Mouse (Mus musculus): Measurements from ENCODE around the gene Naa15. TPM values are rescaled to one million over a fixed set of nuclear protein-coding genes. Genes with fewer than 3 reads are reported as not detected.
A peak's percentile ranks its signal among the peaks of the same experiment; 100 is the strongest.
"Not testable (repeated sequence)": the region's sequence is repeated elsewhere in the genome, so short reads cannot be mapped to it uniquely, and the experiment has no call there.

Naa15 gene
- polyA plus RNA-seq, 1 experiment = 105 TPM

- H3K4me1 ChIP-seq (ENCODE audit: control insufficient read depth, insufficient read depth, low read length) = peaks cover 8% of the 10 kb centered on the region; the same call in 1 of the 2 replicates
- no peak overlapping the region for H3K27ac ChIP-seq (ENCODE audit: insufficient read depth, low read length)
- TF ChIP-seq POLR2A (IDR thresholded peaks at IDR 0.05; ENCODE audit: low read depth, low read length) (no peak), CTCF (IDR thresholded peaks at IDR 0.05; ENCODE audit: borderline replicate concordance, insufficient read depth, low read length) (no peak)
- no peak overlapping the region for H3K4me3 ChIP-seq (ENCODE audit: insufficient read depth, low read length)
Observed at GRCm38 (mm10) chr3:51421921-51422320, 7.0 kb downstream of the Naa15 start.

DNA sequence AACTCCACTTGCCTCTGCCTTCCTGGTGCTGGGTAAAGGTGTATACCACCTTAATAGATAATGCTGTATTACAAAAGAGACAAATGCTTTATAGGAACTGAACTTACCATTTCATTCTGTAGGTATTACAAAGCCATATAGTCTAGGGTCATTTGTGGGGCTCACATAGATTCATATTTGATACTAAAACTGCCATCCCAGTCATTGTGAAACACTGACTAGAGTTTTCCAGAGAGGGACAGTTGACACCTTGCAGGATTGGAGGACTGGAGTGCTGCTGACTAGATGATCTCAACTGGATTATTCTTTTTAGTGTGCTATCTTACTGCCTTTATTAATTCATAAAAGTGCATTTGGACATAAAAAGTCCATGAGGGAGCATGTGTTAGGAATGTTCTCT is 10.4 kb downstream of the Naa15 start:
- TF ChIP-seq CTCF (IDR thresholded peaks at IDR 0.05; ENCODE audit: borderline replicate concordance, insufficient read depth, low read length) = no peak
- TF ChIP-seq POLR2A (IDR thresholded peaks at IDR 0.05; ENCODE audit: low read depth, low read length) = no peak
- H3K4me1 ChIP-seq (ENCODE audit: control insufficient read depth, insufficient read depth, low read length) = peaks cover 3% of the 10 kb centered on the region; the same call in 1 of the 2 replicates
- H3K4me3 ChIP-seq (ENCODE audit: insufficient read depth, low read length) = no peak overlapping the region
- no peak overlapping the region for H3K27ac ChIP-seq (ENCODE audit: insufficient read depth, low read length)

DNA sequence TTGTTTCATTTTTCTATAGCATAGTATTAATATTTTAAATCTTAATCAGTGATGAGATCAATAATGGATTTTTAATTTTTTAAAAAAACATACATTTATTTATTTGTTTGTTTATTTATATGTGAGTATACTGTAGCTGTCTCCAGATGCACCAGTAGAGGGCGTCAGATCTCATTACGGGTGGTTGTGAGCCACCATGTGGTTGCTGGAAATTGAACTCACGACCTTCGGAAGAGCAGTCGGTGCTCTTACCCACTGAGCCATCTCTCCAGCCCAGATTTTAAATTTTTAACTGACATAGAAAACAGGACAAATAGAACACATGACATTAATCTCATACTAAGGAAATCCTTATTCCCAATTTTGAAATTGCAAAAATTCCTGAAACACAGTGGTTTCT is 19.4 kb downstream of the Naa15 start:
- not testable (repeated sequence) for H3K27ac ChIP-seq (ENCODE audit: insufficient read depth, low read length); H3K4me1 ChIP-seq (ENCODE audit: control insufficient read depth, insufficient read depth, low read length); H3K4me3 ChIP-seq (ENCODE audit: insufficient read depth, low read length)

DNA sequence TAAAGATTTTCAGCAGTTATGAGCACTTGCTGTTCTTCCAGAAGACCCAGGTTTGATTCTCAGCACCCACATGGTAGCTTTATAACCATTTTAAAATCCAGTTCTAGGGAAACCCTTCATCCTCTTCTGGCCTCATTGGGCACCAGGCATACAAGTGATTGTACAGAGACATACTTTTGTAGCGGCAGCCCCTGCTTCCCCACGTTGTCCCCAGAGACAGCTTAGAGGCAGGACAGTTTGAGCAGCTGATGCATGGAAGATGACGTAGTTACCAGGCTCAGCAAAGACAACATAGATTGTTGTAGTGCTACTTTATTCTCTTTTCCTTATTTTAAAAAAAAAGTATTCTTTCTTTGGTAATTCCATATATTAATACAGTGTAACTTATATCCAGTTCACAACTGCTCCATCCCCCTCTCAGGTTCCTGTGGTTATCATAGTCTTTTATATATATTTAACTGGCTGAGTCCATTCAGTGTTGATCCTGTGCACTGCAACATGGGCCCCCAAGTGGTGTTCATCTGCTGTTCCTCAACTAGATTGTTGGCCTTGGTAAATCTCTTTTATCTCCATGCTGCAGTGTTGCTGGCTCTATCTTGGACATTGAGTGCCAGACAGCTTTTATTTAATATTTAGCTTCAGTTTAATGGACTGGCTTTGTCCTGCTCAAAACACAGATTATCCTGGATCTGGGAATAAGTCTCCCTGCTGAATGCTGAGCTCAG is 20.1 kb downstream of the Naa15 start:
- Histone ChIP-seq H3K27ac (ENCODE audit: insufficient read depth, low read length) (no peak overlapping the region), H3K4me1 (ENCODE audit: control insufficient read depth, insufficient read depth, low read length) (no peaks in the 10 kb centered on the region; the same call in 1 of the 2 replicates), H3K4me3 (ENCODE audit: insufficient read depth, low read length) (no peak overlapping the region)
- TF ChIP-seq POLR2A (IDR thresholded peaks at IDR 0.05; ENCODE audit: low read depth, low read length) = no peak
- TF ChIP-seq CTCF (IDR thresholded peaks at IDR 0.05; ENCODE audit: borderline replicate concordance, insufficient read depth, low read length) = no peak

DNA sequence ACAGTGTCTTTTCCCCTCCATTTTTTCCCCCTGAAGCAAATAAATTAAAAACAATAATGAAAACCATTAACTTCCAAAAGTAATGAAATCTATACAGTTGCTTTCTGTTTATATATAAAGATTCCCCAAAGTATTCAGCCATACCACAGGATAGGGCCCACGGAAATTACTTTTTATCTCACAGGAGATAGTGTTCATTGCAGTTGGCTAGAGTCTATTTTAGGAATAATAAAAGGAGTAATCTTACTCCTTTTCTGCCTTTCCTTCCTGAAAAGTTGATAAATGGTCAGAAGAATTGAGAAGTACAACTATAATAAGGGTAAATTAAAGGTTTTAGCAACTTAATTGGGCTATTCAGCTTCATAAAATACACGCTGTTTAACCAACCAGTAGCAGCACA is 53.6 kb downstream of the Naa15 start:
- no peak overlapping the region for H3K27ac ChIP-seq (ENCODE audit: insufficient read depth, low read length)
- no peaks in the 10 kb centered on the region for H3K4me1 ChIP-seq (ENCODE audit: control insufficient read depth, insufficient read depth, low read length)
- H3K4me3 ChIP-seq (ENCODE audit: insufficient read depth, low read length) = no peak overlapping the region
- TF ChIP-seq POLR2A (IDR thresholded peaks at IDR 0.05; ENCODE audit: low read depth, low read length) = no peak

GRCm38 (mm10) chr3:51475706-51476105 is 60.8 kb downstream of the Naa15 start:
- Histone ChIP-seq H3K4me1 (ENCODE audit: control insufficient read depth, insufficient read depth, low read length) (no peaks in the 10 kb centered on the region), H3K4me3 (ENCODE audit: insufficient read depth, low read length) (no peak overlapping the region), H3K27ac (ENCODE audit: insufficient read depth, low read length) (no peak overlapping the region)
- no peak for TF ChIP-seq CTCF (IDR thresholded peaks at IDR 0.05; ENCODE audit: borderline replicate concordance, insufficient read depth, low read length)
- no peak for TF ChIP-seq POLR2A (IDR thresholded peaks at IDR 0.05; ENCODE audit: low read depth, low read length)

DNA sequence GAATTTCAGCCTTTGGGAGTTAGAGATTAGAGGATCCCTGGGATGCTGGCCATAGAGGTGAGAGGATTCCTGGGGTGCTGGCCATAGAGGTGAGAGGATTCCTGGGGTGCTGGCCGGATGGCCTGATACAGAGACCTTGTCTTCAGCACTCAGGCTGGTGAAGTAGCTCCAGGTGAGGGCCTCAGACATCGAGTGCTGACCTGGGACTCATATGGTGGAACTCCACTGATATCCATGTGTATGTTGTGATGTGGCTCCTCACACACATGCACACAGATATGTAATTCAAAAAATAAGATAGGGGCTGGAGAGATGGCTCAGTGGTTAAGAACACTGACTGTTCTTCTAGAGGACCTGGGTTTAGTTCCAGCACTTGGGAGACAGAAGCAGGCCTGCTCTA is 64.9 kb downstream of the Naa15 start:
- peaks cover 5% of the 10 kb centered on the region; the same call in 1 of the 2 replicates for H3K4me1 ChIP-seq (ENCODE audit: control insufficient read depth, insufficient read depth, low read length)
- no peak overlapping the region for H3K4me3 ChIP-seq (ENCODE audit: insufficient read depth, low read length)
- no peak overlapping the region for H3K27ac ChIP-seq (ENCODE audit: insufficient read depth, low read length)
- TF ChIP-seq CTCF (IDR thresholded peaks at IDR 0.05; ENCODE audit: borderline replicate concordance, insufficient read depth, low read length) (no peak), POLR2A (IDR thresholded peaks at IDR 0.05; ENCODE audit: low read depth, low read length) (no peak)

- no peak overlapping the region for H3K27ac ChIP-seq (ENCODE audit: insufficient read depth, low read length)
- no peak for TF ChIP-seq CTCF (IDR thresholded peaks at IDR 0.05; ENCODE audit: borderline replicate concordance, insufficient read depth, low read length)
- H3K4me1 ChIP-seq (ENCODE audit: control insufficient read depth, insufficient read depth, low read length) = peaks cover 5% of the 10 kb centered on the region; the same call in 1 of the 2 replicates
- no peak overlapping the region for H3K4me3 ChIP-seq (ENCODE audit: insufficient read depth, low read length)
Observed at GRCm38 (mm10) chr3:51481059-51481458, 66.1 kb downstream of the Naa15 start.

DNA sequence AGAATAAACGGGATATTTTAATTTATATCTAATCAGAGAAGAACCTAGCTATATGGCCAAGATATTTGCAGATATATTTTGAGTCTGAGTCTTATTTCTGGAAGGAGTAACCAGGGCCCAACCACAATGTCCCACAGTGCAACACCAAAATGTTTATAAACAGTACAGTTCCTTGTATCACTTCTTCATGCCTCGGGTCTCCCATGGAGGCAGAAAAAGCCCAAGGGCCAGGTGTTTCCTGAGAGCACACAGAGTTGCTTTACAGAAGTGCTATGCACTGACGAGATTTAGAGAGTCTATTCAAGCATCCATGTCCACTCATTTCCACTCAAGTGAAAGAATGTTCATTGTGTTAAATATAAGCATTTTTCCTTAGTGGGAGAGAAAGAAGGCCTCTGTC is 66.9 kb downstream of the Naa15 start:
- Histone ChIP-seq H3K27ac (ENCODE audit: insufficient read depth, low read length) (peak overlapping the region; percentile 16; the same call in 1 of the 2 replicates), H3K4me1 (ENCODE audit: control insufficient read depth, insufficient read depth, low read length) (peaks cover 5% of the 10 kb centered on the region; the same call in 1 of the 2 replicates), H3K4me3 (ENCODE audit: insufficient read depth, low read length) (no peak overlapping the region)
- TF ChIP-seq POLR2A (IDR thresholded peaks at IDR 0.05; ENCODE audit: low read depth, low read length) = no peak
- TF ChIP-seq CTCF (IDR thresholded peaks at IDR 0.05; ENCODE audit: borderline replicate concordance, insufficient read depth, low read length) = no peak

GRCm38 (mm10) chr3:51482781-51483180 is 67.8 kb downstream of the Naa15 start:
- Histone ChIP-seq H3K4me1 (ENCODE audit: control insufficient read depth, insufficient read depth, low read length) (peaks cover 5% of the 10 kb centered on the region; the same call in 1 of the 2 replicates), H3K4me3 (ENCODE audit: insufficient read depth, low read length) (peak overlapping the region; percentile 75), H3K27ac (ENCODE audit: insufficient read depth, low read length) (peak overlapping the region; percentile 82; the same call in 1 of the 2 replicates)
- TF ChIP-seq CTCF (IDR thresholded peaks at IDR 0.05; ENCODE audit: borderline replicate concordance, insufficient read depth, low read length) = no peak
- no peak for TF ChIP-seq POLR2A (IDR thresholded peaks at IDR 0.05; ENCODE audit: low read depth, low read length)
